Mouse (Mus musculus) CH12.LX (cell line): ENCODE measurements at regions not wholly inside any gene's neighbourhood (a gene's known extent, or its start where the extent isn't known, plus 50 kb on each side); places are given as distances from the start of the nearest gene placed in this dataset.

Experiments
- CHD1 ChIP-seq: IDR thresholded peaks from 2 replicates; pipeline ENCODE4 v1.6.1; 2012; ENCODE audit warnings: low read depth, low read length, improper control_type of control experiment, inconsistent platforms
- CHD2 ChIP-seq: IDR thresholded peaks from 2 replicates; pipeline ENCODE4 v1.6.1; 2011; ENCODE audit warnings: low read length, improper control_type of control experiment
- CTCF ChIP-seq, 2 experiments: IDR thresholded peaks in 1 of 2; conservative IDR thresholded peaks in 1 of 2; 2 replicates each; pipeline ENCODE4 v1.5.1; 2011 to 2012; ENCODE audit warnings: low read depth in 2 of 2, low read length in 2 of 2, improper control_type of control experiment in 1 of 2, inconsistent platforms in 1 of 2, mild to moderate bottlenecking in 1 of 2, moderate library complexity in 1 of 2
- HCFC1 ChIP-seq: IDR thresholded peaks from 2 replicates; pipeline ENCODE4 v1.6.1; 2012; ENCODE audit warnings: low read depth, mild to moderate bottlenecking, inconsistent platforms, low read length, improper control_type of control experiment
- MAZ ChIP-seq: IDR thresholded peaks from 2 replicates; pipeline ENCODE4 v1.6.1; 2012; ENCODE audit warnings: low read depth, mild to moderate bottlenecking, inconsistent platforms, low read length, improper control_type of control experiment, moderate library complexity
- MXI1 ChIP-seq: IDR thresholded peaks from 2 replicates; pipeline ENCODE4 v1.6.1; 2011; ENCODE audit warnings: mild to moderate bottlenecking, low read depth, low read length, improper control_type of control experiment
- MYC ChIP-seq: IDR thresholded peaks from 2 replicates; pipeline ENCODE4 v1.6.1; 2011; ENCODE audit warnings: low read depth, mild to moderate bottlenecking, improper control_type of control experiment, low read length
- POLR2A ChIP-seq: IDR thresholded peaks from 2 replicates; pipeline ENCODE4 v1.6.1; 2011; ENCODE audit warnings: low read depth, mild to moderate bottlenecking, improper control_type of control experiment, low read length
- POLR2AphosphoS2 ChIP-seq: IDR thresholded peaks from 2 replicates; pipeline ENCODE4 v1.6.1; 2011; ENCODE audit warnings: low read depth, low read length, improper control_type of control experiment
- TBP ChIP-seq: conservative IDR thresholded peaks from 2 replicates; pipeline ENCODE4 v1.6.1; 2011; ENCODE audit warnings: low read depth, low read length, improper control_type of control experiment
- TCF12 ChIP-seq: IDR thresholded peaks from 2 replicates; pipeline ENCODE4 v1.6.1; 2014; ENCODE audit warnings: low read depth, mild to moderate bottlenecking, inconsistent platforms, low read length, improper control_type of control experiment
- USF1 ChIP-seq: IDR thresholded peaks from 2 replicates; pipeline ENCODE4 v1.6.1; 2014; ENCODE audit warnings: low read depth, mild to moderate bottlenecking, inconsistent platforms, low read length, improper control_type of control experiment
- ZMIZ1 ChIP-seq: IDR thresholded peaks from 2 replicates; pipeline ENCODE4 v1.6.1; 2012; ENCODE audit warnings: low read depth, mild to moderate bottlenecking, inconsistent platforms, low read length, improper control_type of control experiment

GRCm38 (mm10) chr12:5807996-5808886, 432.8 kb upstream of the Klhl29 start:
- no peak for TF ChIP-seq ZMIZ1
- TF ChIP-seq TBP: no peak
- TF ChIP-seq POLR2A: no peak
- TF ChIP-seq CHD2: no peak
- no peak for TF ChIP-seq CTCF (conservative IDR thresholded peaks at IDR 0.05 in 1 of 2, IDR thresholded peaks at IDR 0.05 in 1 of 2; ENCODE audit: low read depth in 2 of 2, low read length in 2 of 2)
- TF ChIP-seq MXI1: no peak
- TF ChIP-seq MAZ: no peak
- no peak for TF ChIP-seq TCF12
- no peak for TF ChIP-seq USF1
- TF ChIP-seq MYC: no peak
- TF ChIP-seq HCFC1: no peak
- TF ChIP-seq CHD1: no peak
- TF ChIP-seq POLR2AphosphoS2: no peak
